Mouse (Mus musculus): ENCODE results near the gene Rps27rt. TPM values are rescaled to one million over a fixed set of nuclear protein-coding genes. Genes with fewer than 3 reads are reported as not detected.

The Rps27rt gene
- total RNA-seq, 1 experiment from 2014 or later = 51.1 TPM

Other genes starting within 250 kb of the Rps27rt start
- gene Cmtm7, start 200.9 kb downstream of the Rps27rt start, total RNA-seq (2021) = 32.0 and 36.7 TPM in 2 replicates
- 9.0 and 16.9 TPM in 2 replicates for gene Cmtm8, start 138.6 kb downstream of the Rps27rt start, total RNA-seq (2021)
- gene Gpd1l, start 48.8 kb downstream of the Rps27rt start, total RNA-seq (2021) = 27.2 and 28.3 TPM in 2 replicates
- gene Osbpl10, start 4.2 kb downstream of the Rps27rt start, total RNA-seq (2021) = 6.8 and 8.6 TPM in 2 replicates